Mouse (Mus musculus): ENCODE data around the gene Mrtfa. TPM values are rescaled to one million over a fixed set of nuclear protein-coding genes. Genes with fewer than 3 reads are reported as not detected.

Gene Mrtfa
- polyA plus RNA-seq, 1 experiment = 18.4 TPM

- no peak for TF ChIP-seq POLR2A (IDR thresholded peaks at IDR 0.05; ENCODE audit: insufficient read depth, low read length)
- no peak for TF ChIP-seq CTCF (IDR thresholded peaks at IDR 0.05; ENCODE audit: low read depth, low read length)
- no peak for TF ChIP-seq EP300 (IDR thresholded peaks at IDR 0.05; ENCODE audit: insufficient read depth, low read depth, low read length)
- Histone ChIP-seq H3K9ac (ENCODE audit: low read depth, poor library complexity, severe bottlenecking) (no peak overlapping the region), H3K27me3 (ENCODE audit: control insufficient read depth, insufficient read depth, low read length, poor library complexity, severe bottlenecking) (no peaks in the 10 kb centered on the region), H3K4me3 (ENCODE audit: low read depth, low read length) (no peak overlapping the region), H3K9me3 (replicated peaks; ENCODE audit: control insufficient read depth, insufficient read depth, low read length, poor library complexity, severe bottlenecking) (no peaks in the 10 kb centered on the region), H3K4me1 (ENCODE audit: control insufficient read depth, insufficient read depth, low read length) (no peaks in the 10 kb centered on the region), H3K36me3 (ENCODE audit: control insufficient read depth, insufficient read depth, low read length, poor library complexity, severe bottlenecking) (no peaks in the 10 kb centered on the region), H3K27ac (ENCODE audit: insufficient read depth, low read length) (no peak overlapping the region)
Observed at GRCm38 (mm10) chr15:81210496-81210895, 19.9 kb upstream of the Mrtfa start.

GRCm38 (mm10) chr15:81202462-81202861, 11.9 kb upstream of the Mrtfa start:
- Histone ChIP-seq H3K36me3 (ENCODE audit: control insufficient read depth, insufficient read depth, low read length, poor library complexity, severe bottlenecking) (no peaks in the 10 kb centered on the region), H3K9ac (ENCODE audit: low read depth, poor library complexity, severe bottlenecking) (no peak overlapping the region), H3K27ac (ENCODE audit: insufficient read depth, low read length) (no peak overlapping the region), H3K4me1 (ENCODE audit: control insufficient read depth, insufficient read depth, low read length) (no peaks in the 10 kb centered on the region), H3K27me3 (ENCODE audit: control insufficient read depth, insufficient read depth, low read length, poor library complexity, severe bottlenecking) (no peaks in the 10 kb centered on the region; the same call in 1 of the 2 replicates), H3K9me3 (replicated peaks; ENCODE audit: control insufficient read depth, insufficient read depth, low read length, poor library complexity, severe bottlenecking) (peaks cover 4% of the 10 kb centered on the region; the same call in 1 of the 2 replicates), H3K4me3 (ENCODE audit: low read depth, low read length) (no peak overlapping the region)
- TF ChIP-seq POLR2A (IDR thresholded peaks at IDR 0.05; ENCODE audit: insufficient read depth, low read length) (no peak), EP300 (IDR thresholded peaks at IDR 0.05; ENCODE audit: insufficient read depth, low read depth, low read length) (no peak), CTCF (IDR thresholded peaks at IDR 0.05; ENCODE audit: low read depth, low read length) (no peak)

- TF ChIP-seq EP300 (IDR thresholded peaks at IDR 0.05; ENCODE audit: insufficient read depth, low read depth, low read length) (no peak), POLR2A (IDR thresholded peaks at IDR 0.05; ENCODE audit: insufficient read depth, low read length) (no peak)
- H3K4me3 ChIP-seq (ENCODE audit: low read depth, low read length) = no peak overlapping the region
- no peaks in the 10 kb centered on the region for H3K36me3 ChIP-seq (ENCODE audit: control insufficient read depth, insufficient read depth, low read length, poor library complexity, severe bottlenecking)
- no peaks in the 10 kb centered on the region for H3K4me1 ChIP-seq (ENCODE audit: control insufficient read depth, insufficient read depth, low read length)
- peaks cover 4% of the 10 kb centered on the region; the same call in 1 of the 2 replicates for H3K9me3 ChIP-seq (replicated peaks; ENCODE audit: control insufficient read depth, insufficient read depth, low read length, poor library complexity, severe bottlenecking)
- H3K27ac ChIP-seq (ENCODE audit: insufficient read depth, low read length) = no peak overlapping the region
- H3K27me3 ChIP-seq (ENCODE audit: control insufficient read depth, insufficient read depth, low read length, poor library complexity, severe bottlenecking) = no peaks in the 10 kb centered on the region; the same call in 1 of the 2 replicates
- H3K9ac ChIP-seq (ENCODE audit: low read depth, poor library complexity, severe bottlenecking) = no peak overlapping the region
Observed at GRCm38 (mm10) chr15:81199372-81199959, 8.9 kb upstream of the Mrtfa start.

GRCm38 (mm10) chr15:81198447-81198846, 7.9 kb upstream of the Mrtfa start:
- H3K27ac ChIP-seq (ENCODE audit: insufficient read depth, low read length) = no peak overlapping the region
- H3K4me1 ChIP-seq (ENCODE audit: control insufficient read depth, insufficient read depth, low read length) = no peaks in the 10 kb centered on the region
- peaks cover 4% of the 10 kb centered on the region; the same call in 1 of the 2 replicates for H3K9me3 ChIP-seq (replicated peaks; ENCODE audit: control insufficient read depth, insufficient read depth, low read length, poor library complexity, severe bottlenecking)
- TF ChIP-seq POLR2A (IDR thresholded peaks at IDR 0.05; ENCODE audit: insufficient read depth, low read length) (no peak), CTCF (IDR thresholded peaks at IDR 0.05; ENCODE audit: low read depth, low read length) (peak; percentile 38)
- no peak overlapping the region for H3K9ac ChIP-seq (ENCODE audit: low read depth, poor library complexity, severe bottlenecking)
- no peaks in the 10 kb centered on the region; the same call in 1 of the 2 replicates for H3K27me3 ChIP-seq (ENCODE audit: control insufficient read depth, insufficient read depth, low read length, poor library complexity, severe bottlenecking)
- H3K36me3 ChIP-seq (ENCODE audit: control insufficient read depth, insufficient read depth, low read length, poor library complexity, severe bottlenecking) = no peaks in the 10 kb centered on the region
- no peak overlapping the region for H3K4me3 ChIP-seq (ENCODE audit: low read depth, low read length)

- Histone ChIP-seq H3K36me3 (ENCODE audit: control insufficient read depth, insufficient read depth, low read length, poor library complexity, severe bottlenecking) (no peaks in the 10 kb centered on the region), H3K4me3 (ENCODE audit: low read depth, low read length) (no peak overlapping the region), H3K9me3 (replicated peaks; ENCODE audit: control insufficient read depth, insufficient read depth, low read length, poor library complexity, severe bottlenecking) (peaks cover 4% of the 10 kb centered on the region; the same call in 1 of the 2 replicates), H3K4me1 (ENCODE audit: control insufficient read depth, insufficient read depth, low read length) (no peaks in the 10 kb centered on the region), H3K27me3 (ENCODE audit: control insufficient read depth, insufficient read depth, low read length, poor library complexity, severe bottlenecking) (no peaks in the 10 kb centered on the region), H3K9ac (ENCODE audit: low read depth, poor library complexity, severe bottlenecking) (no peak overlapping the region), H3K27ac (ENCODE audit: insufficient read depth, low read length) (no peak overlapping the region)
- no peak for TF ChIP-seq EP300 (IDR thresholded peaks at IDR 0.05; ENCODE audit: insufficient read depth, low read depth, low read length)
- no peak for TF ChIP-seq CTCF (IDR thresholded peaks at IDR 0.05; ENCODE audit: low read depth, low read length)
- no peak for TF ChIP-seq POLR2A (IDR thresholded peaks at IDR 0.05; ENCODE audit: insufficient read depth, low read length)
Observed at GRCm38 (mm10) chr15:81197197-81197596, 6.6 kb upstream of the Mrtfa start.

GRCm38 (mm10) chr15:81195447-81195846, 4.9 kb upstream of the Mrtfa start:
- Histone ChIP-seq H3K9ac (ENCODE audit: low read depth, poor library complexity, severe bottlenecking) (no peak overlapping the region), H3K36me3 (ENCODE audit: control insufficient read depth, insufficient read depth, low read length, poor library complexity, severe bottlenecking) (no peaks in the 10 kb centered on the region), H3K27ac (ENCODE audit: insufficient read depth, low read length) (no peak overlapping the region), H3K9me3 (replicated peaks; ENCODE audit: control insufficient read depth, insufficient read depth, low read length, poor library complexity, severe bottlenecking) (peaks cover 4% of the 10 kb centered on the region; the same call in 1 of the 2 replicates), H3K27me3 (ENCODE audit: control insufficient read depth, insufficient read depth, low read length, poor library complexity, severe bottlenecking) (no peaks in the 10 kb centered on the region), H3K4me1 (ENCODE audit: control insufficient read depth, insufficient read depth, low read length) (no peaks in the 10 kb centered on the region), H3K4me3 (ENCODE audit: low read depth, low read length) (no peak overlapping the region)
- TF ChIP-seq CTCF (IDR thresholded peaks at IDR 0.05; ENCODE audit: low read depth, low read length) (no peak), EP300 (IDR thresholded peaks at IDR 0.05; ENCODE audit: insufficient read depth, low read depth, low read length) (no peak), POLR2A (IDR thresholded peaks at IDR 0.05; ENCODE audit: insufficient read depth, low read length) (no peak)

Data from ES-Bruce4 (cell line).